19 mouse cellular contexts compared by ENCODE assay signal in the genomic region with DNA sequence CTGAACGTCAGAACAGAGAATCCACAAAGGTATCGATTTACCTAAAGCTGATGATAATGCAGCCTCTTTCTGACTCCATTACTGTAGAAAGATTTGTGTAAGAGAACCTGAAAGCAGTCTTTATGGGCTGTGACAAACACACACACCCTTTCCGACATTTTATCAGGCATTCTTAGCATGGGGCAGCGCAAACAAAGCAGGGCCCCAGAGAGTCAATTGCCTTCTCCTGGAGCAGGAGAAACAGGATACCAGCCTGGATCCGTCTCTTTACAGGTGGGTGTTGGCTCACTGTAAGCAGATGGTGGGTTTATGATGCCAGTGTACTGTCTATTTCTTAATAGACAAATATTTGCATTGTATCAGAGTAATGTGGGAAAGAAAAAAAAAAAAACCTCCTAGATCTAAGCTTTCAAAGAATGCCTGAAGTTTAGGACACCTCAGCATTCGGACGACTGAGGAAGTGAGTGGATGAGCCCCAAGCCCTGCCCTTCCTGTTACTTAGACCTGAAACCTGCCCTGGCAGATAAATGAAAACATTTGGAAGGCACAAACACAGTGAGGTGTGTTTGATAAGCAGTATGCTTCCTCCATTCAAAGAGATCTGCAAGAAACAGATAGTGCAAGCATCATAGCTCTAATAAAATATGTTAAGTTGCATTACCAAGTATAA. TPM values are rescaled to one million over a fixed set of nuclear protein-coding genes. Genes with fewer than 3 reads are reported as not detected.
DNase-seq lines count a peak whose midpoint lies in the region; ATAC-seq lines count a peak whose summit lies in the region.
"Had no signal": no experiment of that assay in that cellular context is flagged by ENCODE, and none has a peak within 500 bp of the region (broad histone marks: within the 10 kb centered on the region; RNA-seq: fewer than 3 reads in every experiment).

No protein-coding gene starts in this region.

- no peak overlapping the region for H3K27ac ChIP-seq in liver, embryonic 12.5 days
- peak overlapping the region; percentile 75 for H3K27ac ChIP-seq in stomach, embryonic 16.5 days (ENCODE audit: low read length)
- H3K27ac ChIP-seq: heart, embryonic 15.5 days; hindbrain, embryonic 12.5 days; limb, embryonic 15.5 days; macrophage; neural tube, embryonic 13.5 days had no signal

- peak; percentile 54 for DNase-seq in heart, adult 11 months
- no peak for DNase-seq in heart, postnatal 4 days
- DNase-seq in gastrocnemius, postnatal 4 days (ENCODE audit: low spot score in 2 of 2) = no peak
- no peak for DNase-seq in Muller cell, postnatal 12 days (ENCODE audit: inconsistent ontology term)
- no peak for DNase-seq in cerebellum, adult 11-12 months
- DNase-seq: cerebellum, adult 2 months; kidney, adult 9 months; spleen, adult 18-20 months had no signal

- H3K4me2 ChIP-seq in liver, embryonic 12.5 days = peak overlapping the region; percentile 32
- H3K4me2 ChIP-seq in stomach, embryonic 16.5 days (ENCODE audit: low read depth, low read length) = 0 out of 2 replicates have a peak overlapping the region, but pooled peaks have one; percentile 4
- H3K4me2 ChIP-seq: heart, embryonic 15.5 days; hindbrain, embryonic 12.5 days; limb, embryonic 15.5 days; neural tube, embryonic 13.5 days had no signal

- H3K9ac ChIP-seq in liver, embryonic 12.5 days = no peak overlapping the region
- no peak overlapping the region for H3K9ac ChIP-seq in stomach, embryonic 16.5 days (ENCODE audit: low read length)
- H3K9ac ChIP-seq: heart, embryonic 15.5 days; hindbrain, embryonic 12.5 days; limb, embryonic 15.5 days; neural tube, embryonic 13.5 days had no signal

- no peaks in the 10 kb centered on the region for H3K9me3 ChIP-seq in liver, embryonic 12.5 days (replicated peaks)
- H3K9me3 ChIP-seq in stomach, embryonic 16.5 days (replicated peaks; ENCODE audit: control insufficient read depth, low read length) = no peaks in the 10 kb centered on the region
- H3K9me3 ChIP-seq: heart, embryonic 15.5 days; hindbrain, embryonic 12.5 days; limb, embryonic 15.5 days; neural tube, embryonic 13.5 days had no signal

- 31% methylated on average over 7 of the region's 7 CpGs for WGBS in liver, embryonic 12.5 days (ENCODE audit: insufficient replicate concordance)
- WGBS in stomach, embryonic 16.5 days = 43% methylated on average over 7 of the region's 7 CpGs

- no peaks in the 10 kb centered on the region for H3K36me3 ChIP-seq in liver, embryonic 12.5 days
- H3K36me3 ChIP-seq in stomach, embryonic 16.5 days (ENCODE audit: control insufficient read depth, insufficient read depth, low read length) = no peaks in the 10 kb centered on the region
- H3K36me3 ChIP-seq: heart, embryonic 15.5 days; hindbrain, embryonic 12.5 days; limb, embryonic 15.5 days; neural tube, embryonic 13.5 days had no signal

- ATAC-seq in erythroblast, adult 5-6 weeks (replicated peaks; ENCODE audit: low FRiP score, poor library complexity, severe bottlenecking) = peak; percentile 55; the same call in 1 of the 2 replicates
- ATAC-seq in liver, embryonic 12.5 days = peak; percentile 83
- ATAC-seq in stomach, embryonic 16.5 days (ENCODE audit: insufficient read depth, low FRiP score) = peak; percentile 82

- H3K27me3 ChIP-seq in liver, embryonic 12.5 days (replicated peaks) = no peaks in the 10 kb centered on the region
- H3K27me3 ChIP-seq in stomach, embryonic 16.5 days (ENCODE audit: control insufficient read depth, insufficient read depth, low read length) = no peaks in the 10 kb centered on the region
- H3K27me3 ChIP-seq: heart, embryonic 15.5 days; hindbrain, embryonic 12.5 days; limb, embryonic 15.5 days; neural tube, embryonic 13.5 days had no signal

- H3K4me1 ChIP-seq in liver, embryonic 12.5 days = peaks cover 20% of the 10 kb centered on the region
- H3K4me1 ChIP-seq in stomach, embryonic 16.5 days (ENCODE audit: control insufficient read depth, insufficient read depth, low read length) = no peaks in the 10 kb centered on the region
- H3K4me1 ChIP-seq: heart, embryonic 15.5 days; hindbrain, embryonic 12.5 days; limb, embryonic 15.5 days; neural tube, embryonic 13.5 days had no signal

- no peak overlapping the region for H3K4me3 ChIP-seq in liver, embryonic 12.5 days
- H3K4me3 ChIP-seq in stomach, embryonic 16.5 days (replicated peaks; ENCODE audit: low read length) = no peak overlapping the region
- H3K4me3 ChIP-seq: heart, embryonic 15.5 days; hindbrain, embryonic 12.5 days; limb, embryonic 15.5 days; neural tube, embryonic 13.5 days had no signal

RNA-seq across cellular contexts. Expression of a gene that starts 26.5 kb away (rescaled TPM):
- total RNA-seq in heart, postnatal 4 days (2021) = not detected
- total RNA-seq in erythroblast, adult 5-6 weeks (2015; ENCODE audit: low replicate concordance) = not detected in 2 replicates
- total RNA-seq in erythroblast, adult 5-6 weeks (2017; ENCODE audit: low replicate concordance) = not detected in 2 replicates
- polyA plus RNA-seq in liver, embryonic 12.5 days (2016; fragmentation: Nextera tagmentation; extraction: Ambion mirVana) = not detected in 2 replicates
- polyA plus RNA-seq in stomach, embryonic 16.5 days (2015; fragmentation: Nextera tagmentation; extraction: Ambion mirVana) = 255 and 340 TPM in 2 replicates
- not detected for total RNA-seq in gastrocnemius, postnatal 4 days (2021)
- total RNA-seq: granulocyte monocyte progenitor cell, adult 5-6 weeks; layer of hippocampus, adult 8-10 months had no signal
- polyA plus RNA-seq: cerebellum, adult 2 months; macrophage; neural tube, embryonic 13.5 days; testis, adult 2 months had no signal

RNA-seq across cellular contexts. Expression of a gene that starts 40.8 kb away (rescaled TPM):
- not detected for total RNA-seq in heart, postnatal 4 days (2021)
- total RNA-seq in erythroblast, adult 5-6 weeks (2015; ENCODE audit: low replicate concordance) = not detected in 2 replicates
- total RNA-seq in erythroblast, adult 5-6 weeks (2017; ENCODE audit: low replicate concordance) = not detected in 2 replicates
- polyA plus RNA-seq in liver, embryonic 12.5 days (2016; fragmentation: Nextera tagmentation; extraction: Ambion mirVana) = not detected in 2 replicates
- polyA plus RNA-seq in stomach, embryonic 16.5 days (2015; fragmentation: Nextera tagmentation; extraction: Ambion mirVana) = 0.50 and 1.4 TPM in 2 replicates
- not detected for total RNA-seq in gastrocnemius, postnatal 4 days (2021)
- total RNA-seq: granulocyte monocyte progenitor cell, adult 5-6 weeks; layer of hippocampus, adult 8-10 months had no signal
- polyA plus RNA-seq: cerebellum, adult 2 months; heart, embryonic 15.5 days; hindbrain, embryonic 12.5 days; limb, embryonic 15.5 days; macrophage; neural tube, embryonic 13.5 days had no signal
